Mouse (Mus musculus): ENCODE results near the gene Atr. TPM values are rescaled to one million over a fixed set of nuclear protein-coding genes. Genes with fewer than 3 reads are reported as not detected.

The Atr gene
- total RNA-seq (2014; rRNA removed) (21.5 and 25.9 TPM in 2 replicates), polyA plus RNA-seq (2015; fragmentation: Nextera tagmentation; extraction: Ambion mirVana) (2.6 and 4.9 TPM in 2 replicates)

- no peaks in the 10 kb centered on the region for H3K9me3 ChIP-seq (ENCODE audit: low read length)
- peak; percentile 94 for ATAC-seq
- peaks cover 6% of the 10 kb centered on the region; the same call in 1 of the 2 replicates for H3K4me1 ChIP-seq (ENCODE audit: insufficient read depth)
- no peak for TF ChIP-seq CTCF (IDR thresholded peaks at IDR 0.05; ENCODE audit: low read depth)
- H3K4me3 ChIP-seq (ENCODE audit: low read depth, low read length): peak within 1 kb of the TSS; percentile 79
- DNase-seq: peak; percentile 95
- H3K27ac ChIP-seq (ENCODE audit: low read depth, low read length): peak within 1 kb of the TSS; percentile 54; the same call in 1 of the 2 replicates
- under 1% methylated on average over 69 of the region's 69 CpGs for WGBS
- no peaks in the 10 kb centered on the region for H3K36me3 ChIP-seq (ENCODE audit: insufficient read depth)
- peak within 1 kb of the TSS; percentile 71 for H3K9ac ChIP-seq
- H3K27me3 ChIP-seq (ENCODE audit: insufficient read depth, low read length): no peaks in the 10 kb centered on the region
- peak within 1 kb of the TSS; percentile 75 for H3K4me2 ChIP-seq (ENCODE audit: low read depth)
Measured at GRCm38 (mm10) chr9:95857414-95858026, at the start of gene Atr. Atr (plus strand) TSS chr9:95857597.

GRCm38 (mm10) chr9:95809596-95809995, 47.8 kb upstream of the Atr start:
- no peaks in the 10 kb centered on the region for H3K27me3 ChIP-seq (ENCODE audit: insufficient read depth, low read length)
- H3K36me3 ChIP-seq (ENCODE audit: insufficient read depth): no peaks in the 10 kb centered on the region
- H3K4me1 ChIP-seq (ENCODE audit: insufficient read depth): 0 out of 2 replicates have a peak, but pooled peaks cover 3% of the 10 kb centered on the region
- H3K4me3 ChIP-seq (ENCODE audit: low read depth, low read length): no peak overlapping the region
- no peak for TF ChIP-seq CTCF (IDR thresholded peaks at IDR 0.05; ENCODE audit: low read depth)
- DNase-seq (no peak), ATAC-seq (no peak)
- no peak overlapping the region for H3K27ac ChIP-seq (ENCODE audit: low read depth, low read length)
- no peak overlapping the region for H3K4me2 ChIP-seq (ENCODE audit: low read depth)
- H3K9me3 ChIP-seq (ENCODE audit: low read length): no peaks in the 10 kb centered on the region
- 59% methylated on average over 4 of the region's 4 CpGs for WGBS
- no peak overlapping the region for H3K9ac ChIP-seq

GRCm38 (mm10) chr9:95811817-95812216, 45.6 kb upstream of the Atr start:
- no peak for TF ChIP-seq CTCF (IDR thresholded peaks at IDR 0.05; ENCODE audit: low read depth)
- Histone ChIP-seq H3K27me3 (ENCODE audit: insufficient read depth, low read length) (no peaks in the 10 kb centered on the region), H3K9ac (no peak overlapping the region), H3K4me1 (ENCODE audit: insufficient read depth) (0 out of 2 replicates have a peak, but pooled peaks cover 3% of the 10 kb centered on the region), H3K4me2 (ENCODE audit: low read depth) (no peak overlapping the region), H3K4me3 (ENCODE audit: low read depth, low read length) (no peak overlapping the region), H3K27ac (ENCODE audit: low read depth, low read length) (no peak overlapping the region), H3K36me3 (ENCODE audit: insufficient read depth) (no peaks in the 10 kb centered on the region), H3K9me3 (ENCODE audit: low read length) (no peaks in the 10 kb centered on the region)
- DNase-seq (no peak), ATAC-seq (no peak)
- WGBS: 96% methylated on average over 4 of the region's 4 CpGs

GRCm38 (mm10) chr9:95813721-95814531, 43.5 kb upstream of the Atr start:
- Histone ChIP-seq H3K9ac (no peak overlapping the region), H3K27ac (ENCODE audit: low read depth, low read length) (peak overlapping the region; percentile 41; the same call in 1 of the 2 replicates), H3K9me3 (ENCODE audit: low read length) (no peaks in the 10 kb centered on the region), H3K4me1 (ENCODE audit: insufficient read depth) (0 out of 2 replicates have a peak, but pooled peaks cover 3% of the 10 kb centered on the region), H3K27me3 (ENCODE audit: insufficient read depth, low read length) (no peaks in the 10 kb centered on the region), H3K4me2 (ENCODE audit: low read depth) (no peak overlapping the region), H3K4me3 (ENCODE audit: low read depth, low read length) (no peak overlapping the region), H3K36me3 (ENCODE audit: insufficient read depth) (no peaks in the 10 kb centered on the region)
- no peak for TF ChIP-seq CTCF (IDR thresholded peaks at IDR 0.05; ENCODE audit: low read depth)
- DNase-seq (peak; percentile 38), ATAC-seq (peak; percentile 82)
- WGBS: 18% methylated on average over 20 of the region's 20 CpGs

GRCm38 (mm10) chr9:95815015-95815673, 42.3 kb upstream of the Atr start:
- H3K9ac ChIP-seq: no peak overlapping the region
- no peaks in the 10 kb centered on the region for H3K27me3 ChIP-seq (ENCODE audit: insufficient read depth, low read length)
- no peak for TF ChIP-seq CTCF (IDR thresholded peaks at IDR 0.05; ENCODE audit: low read depth)
- H3K36me3 ChIP-seq (ENCODE audit: insufficient read depth): no peaks in the 10 kb centered on the region
- no peak overlapping the region for H3K27ac ChIP-seq (ENCODE audit: low read depth, low read length)
- 0 out of 2 replicates have a peak, but pooled peaks cover 3% of the 10 kb centered on the region for H3K4me1 ChIP-seq (ENCODE audit: insufficient read depth)
- no peak for DNase-seq
- no peaks in the 10 kb centered on the region for H3K9me3 ChIP-seq (ENCODE audit: low read length)
- no peak overlapping the region for H3K4me2 ChIP-seq (ENCODE audit: low read depth)
- H3K4me3 ChIP-seq (ENCODE audit: low read depth, low read length): no peak overlapping the region
- no peak for ATAC-seq
- 72% methylated on average over 11 of the region's 11 CpGs for WGBS

- no peak for DNase-seq
- no peak overlapping the region for H3K4me3 ChIP-seq (ENCODE audit: low read depth, low read length)
- no peak overlapping the region for H3K9ac ChIP-seq
- H3K27ac ChIP-seq (ENCODE audit: low read depth, low read length): no peak overlapping the region
- H3K9me3 ChIP-seq (ENCODE audit: low read length): no peaks in the 10 kb centered on the region
- no peak for ATAC-seq
- TF ChIP-seq CTCF (IDR thresholded peaks at IDR 0.05; ENCODE audit: low read depth): no peak
- 88% methylated on average over 4 of the region's 4 CpGs for WGBS
- no peaks in the 10 kb centered on the region for H3K27me3 ChIP-seq (ENCODE audit: insufficient read depth, low read length)
- 0 out of 2 replicates have a peak, but pooled peaks cover 3% of the 10 kb centered on the region for H3K4me1 ChIP-seq (ENCODE audit: insufficient read depth)
- no peaks in the 10 kb centered on the region for H3K36me3 ChIP-seq (ENCODE audit: insufficient read depth)
- H3K4me2 ChIP-seq (ENCODE audit: low read depth): no peak overlapping the region
Measured at GRCm38 (mm10) chr9:95815706-95816105, 41.7 kb upstream of the Atr start.
